Mouse (Mus musculus) heart, postnatal 0 days (tissue): ENCODE data around the gene Plekhm1. TPM values are rescaled to one million over a fixed set of nuclear protein-coding genes. Genes with fewer than 3 reads are reported as not detected.
A peak's percentile ranks its signal among the peaks of the same experiment; 100 is the strongest.

Experiments
- ATAC-seq: fragments of 200-750 bp; cut with Nextera tagmentation; 2 replicates; pipeline ENCODE4 v1.8.0; 2017; ENCODE audit warnings: low read depth, moderate number of reproducible peaks, moderate library complexity; ENCODE audit not compliant: insufficient read depth
- DNase-seq: peaks from one replicate; pipeline ENCODE4 v3.0.0-alpha.2; 2016; ENCODE audit warnings: low spot score
- H3K27ac ChIP-seq: fragments of 300-500 bp; sonication (generic); 2 replicates; pipeline ENCODE4 v1.5.1; 2014; ENCODE audit warnings: low read depth, mild to moderate bottlenecking
- H3K27me3 ChIP-seq: fragments of 300-500 bp; sonication (generic); 2 replicates; pipeline ENCODE4 v1.6.1; 2014; ENCODE audit warnings: low read length, mixed read lengths; ENCODE audit not compliant: control insufficient read depth, insufficient read depth
- H3K36me3 ChIP-seq: fragments of 300-500 bp; sonication (generic); replicated peaks from 2 replicates; pipeline ENCODE4 v1.6.1; 2014; ENCODE audit warnings: low read length, mixed read lengths; ENCODE audit not compliant: control insufficient read depth, insufficient read depth
- H3K4me1 ChIP-seq: fragments of 300-500 bp; sonication (generic); 2 replicates; pipeline ENCODE4 v1.6.1; 2014; ENCODE audit warnings: antibody characterized with exemption; ENCODE audit not compliant: control insufficient read depth, insufficient read depth
- H3K4me2 ChIP-seq: fragments of 300-500 bp; sonication (generic); 2 replicates; pipeline ENCODE4 v1.6.1; 2014; ENCODE audit warnings: low read depth, mild to moderate bottlenecking, low read length, moderate library complexity
- H3K4me3 ChIP-seq: fragments of 300-500 bp; sonication (generic); 2 replicates; pipeline ENCODE4 v1.5.1; 2014; ENCODE audit warnings: low read depth, low read length
- H3K9ac ChIP-seq: fragments of 300-500 bp; sonication (generic); replicated peaks from 2 replicates; pipeline ENCODE4 v1.6.1; 2014; ENCODE audit warnings: low read depth, low read length, mixed read lengths
- H3K9me3 ChIP-seq: fragments of 300-500 bp; sonication (generic); replicated peaks from 2 replicates; pipeline ENCODE4 v1.6.1; 2016; ENCODE audit warnings: low read length; ENCODE audit not compliant: control insufficient read depth
- CTCF ChIP-seq: IDR thresholded peaks from 2 replicates; pipeline ENCODE4 v1.5.1; 2016; ENCODE audit warnings: antibody characterized with exemption, control low read depth, low read depth
- EP300 ChIP-seq: IDR thresholded peaks from 2 replicates; pipeline ENCODE4 v1.6.1; 2016; ENCODE audit warnings: antibody characterized with exemption, low read depth
- WGBS: fragments of 180-500 bp; shearing (Covaris S2); extraction: QIAGEN DNeasy Blood & Tissue Kit; methylation state at CpG from one replicate; pipeline ENCODE4 v1.1.7; 2014; 5-methylcytosine and 5-hydroxymethylcytosine counted together
- polyA plus RNA-seq: library from polyadenylated mRNA; unstranded; fragments of >200 nt; fragmentation: Nextera tagmentation; extraction: Ambion mirVana; gene quantifications from 2 replicates; pipeline ENCODE4 v1.2.1, GENCODE M21; 2015
- total RNA-seq: library from RNA; depleted of rRNA; stranded (reverse); fragments of >200 nt; gene quantifications from 2 replicates; pipeline ENCODE4 v1.2.3, GENCODE M21; 2014; ENCODE audit warnings: low replicate concordance

Plekhm1 gene
- total and polyA plus RNA-seq, 2 experiments from 2014 or later = 3.4 to 3.9 TPM

GRCm38 (mm10) chr11:103372561-103372960 lies 39.9 kb downstream of the Plekhm1 start:
- TF ChIP-seq CTCF = no peak
- ATAC-seq (no peak), DNase-seq (no peak)
- Histone ChIP-seq H3K4me1 (0 out of 2 replicates have a peak, but pooled peaks cover 14% of the 10 kb centered on the region), H3K36me3 (peaks cover 29% of the 10 kb centered on the region), H3K9ac (no peak overlapping the region), H3K27ac (peak overlapping the region; percentile 32; the same call in 1 of the 2 replicates), H3K27me3 (no peaks in the 10 kb centered on the region), H3K4me2 (no peak overlapping the region), H3K9me3 (no peaks in the 10 kb centered on the region), H3K4me3 (no peak overlapping the region)
- WGBS = 80% methylated on average over 4 of the region's 4 CpGs

- TF ChIP-seq EP300 = no peak
- no peak for TF ChIP-seq CTCF
- peaks cover 31% of the 10 kb centered on the region for H3K36me3 ChIP-seq
- no peak for DNase-seq
- peak overlapping the region; percentile 69 for H3K27ac ChIP-seq
- H3K4me1 ChIP-seq = 0 out of 2 replicates have a peak, but pooled peaks cover 14% of the 10 kb centered on the region
- no peak overlapping the region for H3K4me2 ChIP-seq
- H3K27me3 ChIP-seq = no peaks in the 10 kb centered on the region
- no peak overlapping the region for H3K9ac ChIP-seq
- H3K4me3 ChIP-seq = no peak overlapping the region
- H3K9me3 ChIP-seq = no peaks in the 10 kb centered on the region
- ATAC-seq = no peak
- WGBS = 43% methylated on average over 3 of the region's 3 CpGs
These were observed 40.4 kb downstream of the Plekhm1 start for GRCm38 (mm10) chr11:103372068-103372467.

- H3K9ac ChIP-seq = no peak overlapping the region
- TF ChIP-seq EP300 (peak; percentile 84), CTCF (no peak)
- WGBS = 46% methylated on average over 3 of the region's 3 CpGs
- no peaks in the 10 kb centered on the region for H3K9me3 ChIP-seq
- H3K27ac ChIP-seq = peak overlapping the region; percentile 69
- H3K36me3 ChIP-seq = peaks cover 34% of the 10 kb centered on the region
- no peak overlapping the region for H3K4me2 ChIP-seq
- H3K4me3 ChIP-seq = no peak overlapping the region
- no peaks in the 10 kb centered on the region for H3K27me3 ChIP-seq
- DNase-seq (peak; percentile 61), ATAC-seq (peak; percentile 36; the same call in 1 of the 2 replicates)
- 0 out of 2 replicates have a peak, but pooled peaks cover 14% of the 10 kb centered on the region for H3K4me1 ChIP-seq
These were observed 41.3 kb downstream of the Plekhm1 start for GRCm38 (mm10) chr11:103371222-103371539.

- ATAC-seq (no peak), DNase-seq (no peak)
- Histone ChIP-seq H3K4me3 (no peak overlapping the region), H3K9me3 (no peaks in the 10 kb centered on the region), H3K27me3 (no peaks in the 10 kb centered on the region), H3K27ac (0 out of 2 replicates have a peak overlapping the region, but pooled peaks have one; percentile 35), H3K4me2 (no peak overlapping the region), H3K9ac (no peak overlapping the region), H3K36me3 (peaks cover 28% of the 10 kb centered on the region), H3K4me1 (0 out of 2 replicates have a peak, but pooled peaks cover 12% of the 10 kb centered on the region)
- TF ChIP-seq EP300 = no peak
- TF ChIP-seq CTCF = no peak
- WGBS = 89% methylated on average over 9 of the region's 9 CpGs
These were observed 41.9 kb downstream of the Plekhm1 start for GRCm38 (mm10) chr11:103370397-103371221.

GRCm38 (mm10) chr11:103365530-103365929 lies 47.0 kb downstream of the Plekhm1 start:
- H3K27ac ChIP-seq = no peak overlapping the region
- peaks cover 17% of the 10 kb centered on the region for H3K36me3 ChIP-seq
- peaks cover 32% of the 10 kb centered on the region for H3K27me3 ChIP-seq
- WGBS = 89% methylated on average over 4 of the region's 4 CpGs
- no peak for TF ChIP-seq EP300
- TF ChIP-seq CTCF = no peak
- no peaks in the 10 kb centered on the region for H3K9me3 ChIP-seq
- no peak overlapping the region for H3K9ac ChIP-seq
- no peak overlapping the region for H3K4me3 ChIP-seq
- DNase-seq (no peak), ATAC-seq (no peak)
- peaks cover 9% of the 10 kb centered on the region; the same call in 1 of the 2 replicates for H3K4me1 ChIP-seq
- no peak overlapping the region for H3K4me2 ChIP-seq
